Mouse (Mus musculus) 3T3-L1 (cell line): Measurements from ENCODE around the gene Gm15130.

Experiments used
- DNase-seq: peaks from one replicate; pipeline ENCODE4 v3.0.0-alpha.2; 2015; ENCODE audit warnings: low read depth, low spot score

The Gm15130 gene

GRCm38 (mm10) chr2:111152836-111153235, at the start of gene Gm15130:
Gene Gm15130 (minus strand): TSS chr2:111152936.
- no peak for DNase-seq

GRCm38 (mm10) chr2:111182068-111182467, 29.3 kb upstream of the Gm15130 start:
- no peak for DNase-seq

- no peak for DNase-seq
Observed at GRCm38 (mm10) chr2:111135739-111136138, 17.0 kb downstream of the Gm15130 start.

GRCm38 (mm10) chr2:111105882-111106281, 46.9 kb downstream of the Gm15130 start, which contains the start of gene Gm13941:
Gene Gm13941 (minus strand): TSS chr2:111105982.
- DNase-seq: no peak
